Mouse (Mus musculus) liver, embryonic 16.5 days (tissue): ENCODE data around the gene Slc8a1. TPM values are rescaled to one million over a fixed set of nuclear protein-coding genes. Genes with fewer than 3 reads are reported as not detected.

Experiments
- ATAC-seq: fragments of 200-750 bp; cut with Nextera tagmentation; 2 replicates; pipeline ENCODE4 v1.8.0; 2017; ENCODE audit warnings: low read depth, mild to moderate bottlenecking, moderate number of reproducible peaks, moderate library complexity
- H3K27ac ChIP-seq: fragments of 300-500 bp; sonication (generic); 2 replicates; pipeline ENCODE4 v1.5.1; 2014; ENCODE audit warnings: mild to moderate bottlenecking, low read length
- H3K27me3 ChIP-seq: fragments of 300-500 bp; sonication (generic); 2 replicates; pipeline ENCODE4 v1.6.1; 2014; ENCODE audit warnings: low read depth, low read length, mixed read lengths; ENCODE audit not compliant: control insufficient read depth, insufficient read depth
- H3K36me3 ChIP-seq: fragments of 300-500 bp; sonication (generic); 2 replicates; pipeline ENCODE4 v1.6.1; 2014; ENCODE audit warnings: mild to moderate bottlenecking; ENCODE audit not compliant: control insufficient read depth, insufficient read depth
- H3K4me1 ChIP-seq: fragments of 300-500 bp; sonication (generic); 2 replicates; pipeline ENCODE4 v1.6.1; 2014; ENCODE audit warnings: low read depth, low read length, mixed read lengths; ENCODE audit not compliant: control insufficient read depth
- H3K4me2 ChIP-seq: fragments of 300-500 bp; sonication (generic); 2 replicates; pipeline ENCODE4 v1.6.1; 2014; ENCODE audit warnings: low read depth, low read length, mixed read lengths
- H3K4me3 ChIP-seq: fragments of 300-500 bp; sonication (generic); 2 replicates; pipeline ENCODE4 v1.5.1; 2014; ENCODE audit warnings: low read depth, mild to moderate bottlenecking, low read length
- H3K9ac ChIP-seq: fragments of 300-500 bp; sonication (generic); 2 replicates; pipeline ENCODE4 v1.6.1; 2014; ENCODE audit warnings: low read depth, low read length
- H3K9me3 ChIP-seq: fragments of 300-500 bp; sonication (generic); replicated peaks from 2 replicates; pipeline ENCODE4 v1.6.1; 2016; ENCODE audit warnings: low read length; ENCODE audit not compliant: control insufficient read depth
- WGBS: fragments of 180-500 bp; shearing (Covaris S2); extraction: QIAGEN DNeasy Blood & Tissue Kit; methylation state at CpG from one replicate; pipeline ENCODE4 v1.1.7; 2014; ENCODE audit not compliant: insufficient replicate concordance; 5-methylcytosine and 5-hydroxymethylcytosine counted together
- polyA plus RNA-seq: library from polyadenylated mRNA; unstranded; fragments of >200 nt; fragmentation: Nextera tagmentation; extraction: Ambion mirVana; gene quantifications from 2 replicates; pipeline ENCODE4 v1.2.1, GENCODE M21; 2015

The Slc8a1 gene
- 0.70 and 0.71 TPM in 2 replicates for polyA plus RNA-seq

- ATAC-seq: no peak
- Histone ChIP-seq H3K4me3 (no peak within 1 kb of the TSS), H3K9me3 (no peaks in the 10 kb centered on the region), H3K4me2 (no peak within 1 kb of the TSS), H3K9ac (no peak within 1 kb of the TSS), H3K27me3 (no peaks in the 10 kb centered on the region), H3K36me3 (no peaks in the 10 kb centered on the region), H3K27ac (no peak within 1 kb of the TSS), H3K4me1 (no peaks in the 10 kb centered on the region)
- 71% methylated on average over 14 of the region's 14 CpGs for WGBS
Measured at GRCm38 (mm10) chr17:81738311-81738755, at the start of gene Slc8a1. Gene Slc8a1 (minus strand): TSS chr17:81738377.

GRCm38 (mm10) chr17:81787350-81787749 lies 49.2 kb upstream of the Slc8a1 start:
- Histone ChIP-seq H3K4me2 (no peak overlapping the region), H3K9ac (no peak overlapping the region), H3K9me3 (no peaks in the 10 kb centered on the region), H3K36me3 (no peaks in the 10 kb centered on the region), H3K27ac (no peak overlapping the region), H3K27me3 (no peaks in the 10 kb centered on the region), H3K4me1 (no peaks in the 10 kb centered on the region), H3K4me3 (no peak overlapping the region)
- ATAC-seq: no peak
- 22% methylated on average over 4 of the region's 4 CpGs for WGBS

GRCm38 (mm10) chr17:81782326-81782725 lies 44.1 kb upstream of the Slc8a1 start:
- 34% methylated on average over 4 of the region's 4 CpGs for WGBS
- no peak for ATAC-seq

GRCm38 (mm10) chr17:81781491-81781890 lies 43.3 kb upstream of the Slc8a1 start:
- Histone ChIP-seq H3K4me3 (no peak overlapping the region), H3K9ac (no peak overlapping the region), H3K4me2 (no peak overlapping the region), H3K4me1 (no peaks in the 10 kb centered on the region), H3K9me3 (no peaks in the 10 kb centered on the region), H3K36me3 (no peaks in the 10 kb centered on the region), H3K27ac (no peak overlapping the region), H3K27me3 (no peaks in the 10 kb centered on the region)
- WGBS: 61% methylated on average over 5 of the region's 5 CpGs
- ATAC-seq: no peak

More at GRCm38 (mm10) chr17:81782326-81782725, 44.1 kb upstream of the Slc8a1 start:
- H3K27ac ChIP-seq: no peak overlapping the region
- H3K4me2 ChIP-seq: no peak overlapping the region
- H3K4me3 ChIP-seq: no peak overlapping the region
- H3K27me3 ChIP-seq: no peaks in the 10 kb centered on the region
- H3K9me3 ChIP-seq: no peaks in the 10 kb centered on the region
- H3K4me1 ChIP-seq: no peaks in the 10 kb centered on the region
- H3K36me3 ChIP-seq: no peaks in the 10 kb centered on the region
- no peak overlapping the region for H3K9ac ChIP-seq

- WGBS: 46% methylated on average over 4 of the region's 4 CpGs
- ATAC-seq: no peak
- Histone ChIP-seq H3K36me3 (no peaks in the 10 kb centered on the region), H3K4me1 (no peaks in the 10 kb centered on the region), H3K27me3 (no peaks in the 10 kb centered on the region), H3K4me2 (no peak overlapping the region), H3K9me3 (no peaks in the 10 kb centered on the region), H3K4me3 (no peak overlapping the region), H3K9ac (no peak overlapping the region), H3K27ac (no peak overlapping the region)
Measured at GRCm38 (mm10) chr17:81779883-81780282, 41.7 kb upstream of the Slc8a1 start.

GRCm38 (mm10) chr17:81750664-81751063 lies 12.5 kb upstream of the Slc8a1 start:
- no peak overlapping the region for H3K4me2 ChIP-seq
- no peak overlapping the region for H3K27ac ChIP-seq
- H3K4me3 ChIP-seq: no peak overlapping the region
- no peaks in the 10 kb centered on the region for H3K4me1 ChIP-seq
- no peaks in the 10 kb centered on the region for H3K36me3 ChIP-seq
- no peak for ATAC-seq
- no peak overlapping the region for H3K9ac ChIP-seq
- H3K9me3 ChIP-seq: no peaks in the 10 kb centered on the region
- no peaks in the 10 kb centered on the region for H3K27me3 ChIP-seq
- 36% methylated on average over 2 of the region's 2 CpGs for WGBS

GRCm38 (mm10) chr17:81743034-81743433 lies 4.9 kb upstream of the Slc8a1 start:
- no peak for ATAC-seq
- Histone ChIP-seq H3K27ac (no peak overlapping the region), H3K4me3 (no peak overlapping the region), H3K27me3 (no peaks in the 10 kb centered on the region), H3K4me2 (no peak overlapping the region), H3K9me3 (no peaks in the 10 kb centered on the region), H3K36me3 (no peaks in the 10 kb centered on the region), H3K9ac (no peak overlapping the region), H3K4me1 (no peaks in the 10 kb centered on the region)
- WGBS: 58% methylated on average over 2 of the region's 2 CpGs

GRCm38 (mm10) chr17:81740576-81740975 lies 2.4 kb upstream of the Slc8a1 start:
- Histone ChIP-seq H3K9me3 (no peaks in the 10 kb centered on the region), H3K27me3 (no peaks in the 10 kb centered on the region), H3K36me3 (no peaks in the 10 kb centered on the region), H3K4me1 (no peaks in the 10 kb centered on the region), H3K4me3 (no peak overlapping the region), H3K27ac (no peak overlapping the region), H3K4me2 (no peak overlapping the region), H3K9ac (no peak overlapping the region)
- WGBS: 61% methylated on average over 6 of the region's 6 CpGs
- ATAC-seq: no peak

- no peaks in the 10 kb centered on the region for H3K4me1 ChIP-seq
- H3K27ac ChIP-seq: no peak overlapping the region
- H3K9me3 ChIP-seq: no peaks in the 10 kb centered on the region
- WGBS: 63% methylated on average over 2 of the region's 2 CpGs
- no peaks in the 10 kb centered on the region for H3K36me3 ChIP-seq
- H3K27me3 ChIP-seq: no peaks in the 10 kb centered on the region
- ATAC-seq: no peak
- no peak overlapping the region for H3K4me2 ChIP-seq
- H3K9ac ChIP-seq: no peak overlapping the region
- no peak overlapping the region for H3K4me3 ChIP-seq
Measured at GRCm38 (mm10) chr17:81737779-81738178, 398 bp downstream of the Slc8a1 start.
